Mouse (Mus musculus): ENCODE measurements around the gene Zdhhc19.

GRCm38 (mm10) chr16:32559493-32559892 lies 63.4 kb downstream of the Zdhhc19 start:
- TF ChIP-seq CTCF (IDR thresholded peaks at IDR 0.05; ENCODE audit: low read depth, low read length) = no peak
- TF ChIP-seq TAL1 (conservative IDR thresholded peaks at IDR 0.05; ENCODE audit: low read depth, low read length) = no peak
- no peak for TF ChIP-seq GATA2 (IDR thresholded peaks at IDR 0.05; ENCODE audit: borderline replicate concordance, low read depth, low read length)

Measured in G1E (cell line).